In the genomic region with DNA sequence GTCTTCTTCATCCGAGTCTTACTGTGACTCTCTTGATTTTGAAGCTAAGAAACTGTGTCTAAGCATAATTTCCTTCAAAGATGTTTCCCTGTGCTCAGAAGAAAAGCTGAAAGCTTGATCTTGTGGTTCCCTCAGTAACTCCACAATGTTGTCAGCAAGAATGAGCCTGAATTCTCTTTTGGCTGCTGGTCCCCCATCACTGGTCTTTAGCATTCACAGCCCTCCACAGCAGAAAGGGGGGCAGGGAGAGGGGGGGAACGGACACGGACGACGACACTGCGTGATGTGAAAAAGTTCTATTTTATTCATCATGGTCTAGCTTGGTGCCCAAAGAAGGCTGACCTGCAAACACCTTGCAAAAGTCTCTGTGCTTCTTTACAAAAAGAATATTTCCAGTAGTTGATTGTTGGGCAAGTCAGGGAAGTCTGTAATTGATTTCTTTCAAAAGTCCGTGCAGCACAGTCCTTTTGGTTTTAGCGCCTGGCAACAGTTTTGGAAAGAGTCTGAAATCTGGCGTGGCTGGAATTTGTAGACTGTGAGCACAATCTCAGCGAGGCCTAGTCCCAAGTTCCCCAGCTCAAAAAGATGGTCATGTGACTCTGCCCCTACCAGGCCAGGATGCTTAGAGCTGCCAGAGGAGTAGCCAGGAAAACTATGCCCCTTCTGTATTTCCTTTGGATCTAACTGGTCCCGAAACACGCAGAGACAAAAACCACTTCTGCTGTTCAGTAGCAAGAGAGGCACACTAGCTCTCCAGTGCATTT, we compare ENCODE assay signal across 13 mouse cellular contexts.
DNase-seq lines count a peak whose midpoint lies in the region; ATAC-seq lines count a peak whose summit lies in the region.
"Had no signal": no experiment of that assay in that cellular context is flagged by ENCODE, and none has a peak within 500 bp of the region (broad histone marks: within the 10 kb centered on the region; RNA-seq: fewer than 3 reads in every experiment).

No protein-coding gene starts in this region.

- intact Hi-C loops in heart, postnatal 10 days (cut with DNase I), result no loop called here

- WGBS in hindbrain, embryonic 15.5 days, result 66% methylated on average over 12 of the region's 12 CpGs
- 69% methylated on average over 12 of the region's 12 CpGs for WGBS in neural tube, embryonic 15.5 days

- H3K36me3 ChIP-seq in hindbrain, embryonic 15.5 days, result no peaks in the 10 kb centered on the region
- H3K36me3 ChIP-seq in neural tube, embryonic 15.5 days, result no peaks in the 10 kb centered on the region
- H3K36me3 ChIP-seq: heart, embryonic 10.5 days; kidney, embryonic 15.5 days had no signal

- ATAC-seq in hindbrain, embryonic 15.5 days (ENCODE audit: low FRiP score, low read depth), result peak; percentile 90
- peak; percentile 86; the same call in 1 of the 2 replicates for ATAC-seq in neural tube, embryonic 15.5 days (ENCODE audit: low FRiP score)

- DNase-seq in heart, adult 11 months, result peak; percentile 71
- DNase-seq in heart, postnatal 10 days, result no peak
- peak; percentile 20 for DNase-seq in right cerebral cortex, adult 18-20 months
- DNase-seq in right cerebral cortex, postnatal 25 days, result no peak
- DNase-seq in embryo, embryonic 10.5 days (ENCODE audit: low spot score), result no peak
- DNase-seq: gastrocnemius, postnatal 10 days; heart, postnatal 4 days; lung, postnatal 10 days had no signal

- peak overlapping the region; percentile 64 for H3K27ac ChIP-seq in hindbrain, embryonic 15.5 days (replicated peaks)
- peak overlapping the region; percentile 71 for H3K27ac ChIP-seq in neural tube, embryonic 15.5 days (replicated peaks)
- H3K27ac ChIP-seq: heart, embryonic 10.5 days; kidney, embryonic 15.5 days had no signal

- no peaks in the 10 kb centered on the region for H3K27me3 ChIP-seq in hindbrain, embryonic 15.5 days
- no peaks in the 10 kb centered on the region for H3K27me3 ChIP-seq in neural tube, embryonic 15.5 days (replicated peaks)
- H3K27me3 ChIP-seq: kidney, embryonic 15.5 days had no signal

- H3K4me2 ChIP-seq in hindbrain, embryonic 15.5 days, result no peak overlapping the region
- no peak overlapping the region for H3K4me2 ChIP-seq in neural tube, embryonic 15.5 days
- H3K4me2 ChIP-seq: kidney, embryonic 15.5 days; liver, embryonic 11.5 days had no signal

- H3K4me1 ChIP-seq in hindbrain, embryonic 15.5 days (replicated peaks), result no peaks in the 10 kb centered on the region
- peaks cover 3% of the 10 kb centered on the region; the same call in 1 of the 2 replicates for H3K4me1 ChIP-seq in neural tube, embryonic 15.5 days
- H3K4me1 ChIP-seq: kidney, embryonic 15.5 days had no signal

- no peaks in the 10 kb centered on the region for H3K9me3 ChIP-seq in hindbrain, embryonic 15.5 days
- no peaks in the 10 kb centered on the region for H3K9me3 ChIP-seq in neural tube, embryonic 15.5 days (replicated peaks)
- H3K9me3 ChIP-seq: heart, embryonic 10.5 days; kidney, embryonic 15.5 days had no signal

- H3K4me3 ChIP-seq in hindbrain, embryonic 15.5 days, result no peak overlapping the region
- H3K4me3 ChIP-seq in neural tube, embryonic 15.5 days (replicated peaks), result no peak overlapping the region
- H3K4me3 ChIP-seq: heart, embryonic 10.5 days; kidney, embryonic 15.5 days had no signal

- no peak overlapping the region for H3K9ac ChIP-seq in hindbrain, embryonic 15.5 days
- H3K9ac ChIP-seq in neural tube, embryonic 15.5 days (replicated peaks), result no peak overlapping the region
- H3K9ac ChIP-seq: kidney, embryonic 15.5 days had no signal

Comparison
In these comparisons a context has a peak if more than half of its experiments do, and no peak if none do; other contexts are left out.
1. DNase-seq: peak in heart, adult 11 months (single experiment) and right cerebral cortex, adult 18-20 months (single experiment); none in heart, postnatal 10 days (0 of 2), right cerebral cortex, postnatal 25 days (single experiment) and embryo, embryonic 10.5 days (single experiment).